Mouse (Mus musculus): ENCODE measurements around the gene Msmo1. TPM values are rescaled to one million over a fixed set of nuclear protein-coding genes. Genes with fewer than 3 reads are reported as not detected.
A peak's percentile ranks its signal among the peaks of the same experiment; 100 is the strongest.

The Msmo1 gene
- polyA plus RNA-seq (2014; fragmentation: Nextera tagmentation; extraction: Ambion mirVana), result 91.6 and 116 TPM in 2 replicates

DNA sequence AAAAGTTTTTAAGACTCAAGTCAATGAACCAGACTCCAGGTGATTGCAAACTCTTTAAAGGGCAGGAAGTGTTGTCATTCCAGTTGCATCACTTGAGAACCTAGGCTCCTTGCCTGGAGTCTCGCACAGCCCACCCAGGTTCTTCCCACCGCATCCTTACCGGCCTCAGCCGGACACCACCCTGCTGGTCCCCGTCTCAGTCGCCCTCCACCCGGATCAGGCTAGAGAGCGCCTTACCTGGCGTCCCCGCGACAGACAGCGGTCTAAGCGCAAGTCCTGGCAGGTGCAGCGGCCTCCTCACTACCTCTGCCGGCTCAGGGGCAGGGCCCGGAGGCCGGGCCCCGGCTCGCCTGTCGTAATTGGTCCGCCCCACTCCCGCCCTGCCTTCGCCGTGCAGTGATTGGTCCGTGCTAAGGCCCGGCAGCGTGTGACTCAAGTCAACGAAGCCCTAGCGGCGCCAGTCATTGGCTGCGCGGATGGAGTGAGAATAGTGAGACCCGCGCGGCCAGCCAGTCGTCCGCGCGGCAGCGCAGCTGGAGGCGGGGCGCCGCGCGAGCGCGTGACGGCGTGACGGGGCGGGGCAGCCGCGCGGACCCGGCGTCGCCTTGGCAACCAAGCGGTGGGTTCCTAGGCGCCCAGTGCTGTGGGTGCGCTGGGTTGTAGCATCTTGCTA is at the start of gene Msmo1:
TSS of gene Msmo1 (minus strand) at position 522 of the 673 bp plus-strand sequence.
- no peak within 1 kb of the TSS; the same call in 1 of the 2 replicates for H3K27ac ChIP-seq (ENCODE audit: low read depth, low read length)
- no peaks in the 10 kb centered on the region for H3K9me3 ChIP-seq (ENCODE audit: control insufficient read depth, low read length)
- WGBS, result under 1% methylated on average over 60 of the region's 60 CpGs

DNA sequence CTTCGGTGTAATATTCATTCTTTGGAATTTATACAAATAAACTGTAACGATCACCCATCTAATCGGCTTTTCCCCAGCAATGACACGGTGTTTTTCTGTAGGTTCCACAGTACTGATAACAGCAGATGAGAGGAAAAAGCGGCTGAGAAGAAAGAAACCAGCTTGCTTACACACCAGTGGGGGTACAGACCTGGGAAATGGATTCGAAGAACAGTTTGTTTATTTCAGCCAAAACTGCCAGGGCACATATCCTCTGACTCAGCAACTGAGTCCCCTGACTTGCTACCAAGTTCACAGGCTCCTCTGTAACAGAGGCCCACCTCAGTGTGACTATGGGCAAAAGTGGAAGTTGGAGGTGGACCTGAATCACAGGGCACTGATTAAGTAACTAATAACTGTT is 48.4 kb upstream of the Msmo1 start:
- Histone ChIP-seq H3K4me3 (ENCODE audit: low read length) (no peak overlapping the region), H3K36me3 (ENCODE audit: control insufficient read depth, insufficient read depth, low read length) (0 out of 2 replicates have a peak, but pooled peaks cover 2% of the 10 kb centered on the region), H3K9ac (ENCODE audit: low read depth, low read length) (no peak overlapping the region), H3K27ac (ENCODE audit: low read depth, low read length) (no peak overlapping the region), H3K4me1 (ENCODE audit: control insufficient read depth, insufficient read depth, low read length) (no peaks in the 10 kb centered on the region), H3K9me3 (ENCODE audit: control insufficient read depth, low read length) (no peaks in the 10 kb centered on the region), H3K27me3 (ENCODE audit: control insufficient read depth, insufficient read depth, low read length) (no peaks in the 10 kb centered on the region), H3K4me2 (replicated peaks; ENCODE audit: low read depth, low read length) (no peak overlapping the region)
- 92% methylated on average over 6 of the region's 6 CpGs for WGBS
- ATAC-seq (ENCODE audit: low FRiP score, low TSS enrichment), result no peak

More for the DNA sequence above, at the start of gene Msmo1:
- ATAC-seq (ENCODE audit: low FRiP score, low TSS enrichment), result peak; percentile 100
- peak within 1 kb of the TSS; percentile 63 for H3K9ac ChIP-seq (ENCODE audit: low read depth, low read length)
- peaks cover 15% of the 10 kb centered on the region for H3K36me3 ChIP-seq (ENCODE audit: control insufficient read depth, insufficient read depth, low read length)
- no peaks in the 10 kb centered on the region for H3K27me3 ChIP-seq (ENCODE audit: control insufficient read depth, insufficient read depth, low read length)
- H3K4me3 ChIP-seq (ENCODE audit: low read length), result peak within 1 kb of the TSS; percentile 81
- peaks cover 10% of the 10 kb centered on the region; the same call in 1 of the 2 replicates for H3K4me1 ChIP-seq (ENCODE audit: control insufficient read depth, insufficient read depth, low read length)
- peak within 1 kb of the TSS; percentile 76 for H3K4me2 ChIP-seq (replicated peaks; ENCODE audit: low read depth, low read length)

DNA sequence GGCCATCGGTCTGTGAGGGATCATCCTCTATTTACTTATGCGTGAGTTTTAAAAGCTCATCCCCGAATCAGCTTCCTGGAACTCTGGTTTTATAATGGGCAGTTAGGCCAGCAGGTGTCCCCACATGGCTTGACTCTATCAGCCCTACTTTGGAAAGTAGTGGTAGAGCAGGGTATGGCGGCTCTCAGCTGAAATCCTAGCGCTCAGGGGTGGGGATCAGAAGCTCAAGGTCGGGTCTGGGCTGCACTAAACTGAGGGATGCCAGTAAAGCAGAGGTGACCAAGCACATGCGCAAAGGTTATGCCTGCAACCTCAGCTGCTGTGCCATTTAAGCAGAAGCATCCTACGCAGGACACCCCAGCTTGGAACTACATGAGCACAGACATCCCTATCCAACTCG is 44.3 kb upstream of the Msmo1 start:
- no peaks in the 10 kb centered on the region for H3K27me3 ChIP-seq (ENCODE audit: control insufficient read depth, insufficient read depth, low read length)
- H3K36me3 ChIP-seq (ENCODE audit: control insufficient read depth, insufficient read depth, low read length), result 0 out of 2 replicates have a peak, but pooled peaks cover 2% of the 10 kb centered on the region
- H3K4me3 ChIP-seq (ENCODE audit: low read length), result no peak overlapping the region
- H3K4me1 ChIP-seq (ENCODE audit: control insufficient read depth, insufficient read depth, low read length), result no peaks in the 10 kb centered on the region
- H3K9ac ChIP-seq (ENCODE audit: low read depth, low read length), result no peak overlapping the region
- H3K9me3 ChIP-seq (ENCODE audit: control insufficient read depth, low read length), result no peaks in the 10 kb centered on the region
- no peak overlapping the region for H3K27ac ChIP-seq (ENCODE audit: low read depth, low read length)
- WGBS, result 69% methylated on average over 9 of the region's 9 CpGs
- H3K4me2 ChIP-seq (replicated peaks; ENCODE audit: low read depth, low read length), result no peak overlapping the region
- ATAC-seq (ENCODE audit: low FRiP score, low TSS enrichment), result no peak

DNA sequence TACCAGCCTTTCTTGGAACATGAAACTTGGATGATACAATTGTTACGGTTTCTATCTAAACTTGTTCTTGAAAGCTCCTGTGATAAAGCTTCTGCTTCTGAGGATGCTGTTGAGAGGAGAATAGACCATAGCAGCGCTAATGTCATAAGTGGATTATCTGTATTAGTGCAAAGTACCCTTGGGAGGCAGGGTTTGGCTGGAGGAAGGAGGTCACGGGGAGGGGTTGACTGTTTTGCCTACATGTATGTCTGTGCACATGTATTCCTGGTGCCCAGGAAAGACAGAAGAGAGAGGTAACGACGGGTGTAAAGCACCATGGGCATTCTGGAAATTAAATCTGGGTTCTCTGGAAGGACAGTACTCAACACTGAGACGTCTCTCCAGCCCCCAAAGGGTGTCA is 40.5 kb upstream of the Msmo1 start:
- no peaks in the 10 kb centered on the region for H3K4me1 ChIP-seq (ENCODE audit: control insufficient read depth, insufficient read depth, low read length)
- H3K27ac ChIP-seq (ENCODE audit: low read depth, low read length), result no peak overlapping the region
- no peak overlapping the region for H3K9ac ChIP-seq (ENCODE audit: low read depth, low read length)
- 91% methylated on average over 6 of the region's 6 CpGs for WGBS
- no peak for ATAC-seq (ENCODE audit: low FRiP score, low TSS enrichment)
- no peak overlapping the region for H3K4me2 ChIP-seq (replicated peaks; ENCODE audit: low read depth, low read length)
- no peaks in the 10 kb centered on the region for H3K36me3 ChIP-seq (ENCODE audit: control insufficient read depth, insufficient read depth, low read length)
- H3K9me3 ChIP-seq (ENCODE audit: control insufficient read depth, low read length), result no peaks in the 10 kb centered on the region
- no peaks in the 10 kb centered on the region for H3K27me3 ChIP-seq (ENCODE audit: control insufficient read depth, insufficient read depth, low read length)
- no peak overlapping the region for H3K4me3 ChIP-seq (ENCODE audit: low read length)

DNA sequence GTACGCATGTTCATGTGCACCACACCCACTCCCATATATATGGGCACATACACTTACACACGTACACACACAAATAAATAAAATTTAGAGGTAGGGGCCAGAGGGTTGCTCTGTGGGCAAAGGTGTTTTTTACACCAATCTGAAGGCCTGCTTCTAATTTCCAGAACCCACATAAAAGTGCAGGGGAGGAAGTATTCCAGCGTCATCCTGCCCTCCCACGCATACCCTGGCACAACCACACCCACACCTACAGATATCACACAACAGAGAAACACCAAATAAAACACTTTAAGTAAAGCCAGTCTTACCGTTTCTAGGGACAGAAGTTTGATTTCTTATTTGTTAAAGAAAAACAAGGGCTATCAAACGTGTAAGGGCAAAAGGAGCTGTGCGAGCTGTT is 37.2 kb upstream of the Msmo1 start:
- 72% methylated on average over 7 of the region's 7 CpGs for WGBS
- ATAC-seq (ENCODE audit: low FRiP score, low TSS enrichment), result no peak
- no peaks in the 10 kb centered on the region for H3K27me3 ChIP-seq (ENCODE audit: control insufficient read depth, insufficient read depth, low read length)
- no peak overlapping the region for H3K4me2 ChIP-seq (replicated peaks; ENCODE audit: low read depth, low read length)
- no peaks in the 10 kb centered on the region for H3K4me1 ChIP-seq (ENCODE audit: control insufficient read depth, insufficient read depth, low read length)
- H3K4me3 ChIP-seq (ENCODE audit: low read length), result no peak overlapping the region
- no peak overlapping the region for H3K9ac ChIP-seq (ENCODE audit: low read depth, low read length)
- no peak overlapping the region for H3K27ac ChIP-seq (ENCODE audit: low read depth, low read length)
- H3K36me3 ChIP-seq (ENCODE audit: control insufficient read depth, insufficient read depth, low read length), result no peaks in the 10 kb centered on the region
- no peaks in the 10 kb centered on the region for H3K9me3 ChIP-seq (ENCODE audit: control insufficient read depth, low read length)

DNA sequence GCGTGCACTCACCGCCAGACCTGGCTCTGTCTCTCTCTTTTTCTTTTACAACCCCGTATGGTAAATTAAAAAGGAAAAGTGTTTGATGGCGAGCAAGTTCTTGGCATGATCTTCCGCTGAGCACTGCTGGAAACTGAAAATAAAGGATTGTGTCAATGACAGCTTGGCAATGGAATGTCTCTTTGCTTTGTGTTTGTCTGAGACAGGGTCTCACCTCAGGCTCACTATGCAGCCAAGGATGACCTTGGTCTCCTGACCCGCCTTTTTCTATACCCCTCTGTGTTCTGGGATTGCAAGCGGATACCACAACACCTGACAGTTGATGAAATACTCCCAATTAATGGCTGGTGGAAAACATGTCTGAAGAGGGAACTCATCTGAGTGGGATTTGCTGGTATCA is 36.0 kb upstream of the Msmo1 start:
- H3K36me3 ChIP-seq (ENCODE audit: control insufficient read depth, insufficient read depth, low read length), result no peaks in the 10 kb centered on the region
- no peaks in the 10 kb centered on the region for H3K4me1 ChIP-seq (ENCODE audit: control insufficient read depth, insufficient read depth, low read length)
- WGBS, result 85% methylated on average over 7 of the region's 7 CpGs
- no peak overlapping the region for H3K9ac ChIP-seq (ENCODE audit: low read depth, low read length)
- no peak overlapping the region for H3K4me3 ChIP-seq (ENCODE audit: low read length)
- no peak overlapping the region for H3K4me2 ChIP-seq (replicated peaks; ENCODE audit: low read depth, low read length)
- no peak for ATAC-seq (ENCODE audit: low FRiP score, low TSS enrichment)
- no peaks in the 10 kb centered on the region for H3K27me3 ChIP-seq (ENCODE audit: control insufficient read depth, insufficient read depth, low read length)
- no peaks in the 10 kb centered on the region for H3K9me3 ChIP-seq (ENCODE audit: control insufficient read depth, low read length)
- no peak overlapping the region for H3K27ac ChIP-seq (ENCODE audit: low read depth, low read length)

DNA sequence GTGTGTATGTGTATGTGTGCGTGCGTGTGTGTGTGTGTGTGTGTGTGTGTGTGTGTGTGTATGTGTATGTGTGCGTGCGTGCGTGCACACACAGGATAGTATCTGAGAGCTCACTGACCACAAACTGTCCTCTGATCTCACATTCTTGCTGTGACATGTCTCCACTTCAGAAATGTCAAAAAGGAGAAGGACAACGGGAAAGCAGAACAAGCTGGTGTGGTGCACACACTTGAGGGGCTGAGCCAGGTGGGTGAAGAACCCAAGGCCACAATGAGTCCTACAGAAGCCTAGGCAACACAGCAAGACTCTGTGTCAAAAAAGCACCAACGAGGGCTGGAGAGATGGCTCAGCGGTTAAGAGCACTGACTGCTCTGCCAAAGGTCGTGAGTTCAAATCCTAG is 35.1 kb upstream of the Msmo1 start:
- Histone ChIP-seq H3K27me3 (ENCODE audit: control insufficient read depth, insufficient read depth, low read length) (no peaks in the 10 kb centered on the region), H3K4me1 (ENCODE audit: control insufficient read depth, insufficient read depth, low read length) (no peaks in the 10 kb centered on the region), H3K36me3 (ENCODE audit: control insufficient read depth, insufficient read depth, low read length) (no peaks in the 10 kb centered on the region), H3K9ac (ENCODE audit: low read depth, low read length) (no peak overlapping the region), H3K4me3 (ENCODE audit: low read length) (no peak overlapping the region), H3K4me2 (replicated peaks; ENCODE audit: low read depth, low read length) (no peak overlapping the region), H3K27ac (ENCODE audit: low read depth, low read length) (no peak overlapping the region), H3K9me3 (ENCODE audit: control insufficient read depth, low read length) (no peaks in the 10 kb centered on the region)
- no peak for ATAC-seq (ENCODE audit: low FRiP score, low TSS enrichment)
- 84% methylated on average over 7 of the region's 9 CpGs for WGBS

DNA sequence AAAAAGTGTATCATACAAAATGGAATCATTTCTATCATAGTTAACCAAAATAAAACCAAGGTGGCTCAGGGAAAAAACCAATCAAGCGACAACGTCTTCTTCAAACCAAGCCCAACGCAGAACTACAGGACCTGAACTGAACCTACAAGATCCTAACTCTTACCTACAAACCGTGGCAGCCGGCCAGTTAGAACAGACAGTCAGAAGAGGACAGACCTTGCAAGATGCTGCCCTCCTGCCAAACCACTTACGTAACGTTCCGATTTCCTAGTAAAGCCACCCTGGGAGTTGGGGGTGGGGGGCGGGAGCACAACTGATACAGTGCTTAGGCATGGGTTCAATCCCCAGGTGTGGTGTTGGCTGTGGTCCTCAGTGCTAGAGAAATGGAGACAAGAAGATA is 33.5 kb upstream of the Msmo1 start:
- Histone ChIP-seq H3K27ac (ENCODE audit: low read depth, low read length) (no peak overlapping the region), H3K9me3 (ENCODE audit: control insufficient read depth, low read length) (no peaks in the 10 kb centered on the region), H3K9ac (ENCODE audit: low read depth, low read length) (no peak overlapping the region), H3K36me3 (ENCODE audit: control insufficient read depth, insufficient read depth, low read length) (no peaks in the 10 kb centered on the region), H3K4me2 (replicated peaks; ENCODE audit: low read depth, low read length) (no peak overlapping the region), H3K4me3 (ENCODE audit: low read length) (no peak overlapping the region), H3K27me3 (ENCODE audit: control insufficient read depth, insufficient read depth, low read length) (no peaks in the 10 kb centered on the region), H3K4me1 (ENCODE audit: control insufficient read depth, insufficient read depth, low read length) (no peaks in the 10 kb centered on the region)
- WGBS, result 95% methylated on average over 9 of the region's 9 CpGs
- no peak for ATAC-seq (ENCODE audit: low FRiP score, low TSS enrichment)

DNA sequence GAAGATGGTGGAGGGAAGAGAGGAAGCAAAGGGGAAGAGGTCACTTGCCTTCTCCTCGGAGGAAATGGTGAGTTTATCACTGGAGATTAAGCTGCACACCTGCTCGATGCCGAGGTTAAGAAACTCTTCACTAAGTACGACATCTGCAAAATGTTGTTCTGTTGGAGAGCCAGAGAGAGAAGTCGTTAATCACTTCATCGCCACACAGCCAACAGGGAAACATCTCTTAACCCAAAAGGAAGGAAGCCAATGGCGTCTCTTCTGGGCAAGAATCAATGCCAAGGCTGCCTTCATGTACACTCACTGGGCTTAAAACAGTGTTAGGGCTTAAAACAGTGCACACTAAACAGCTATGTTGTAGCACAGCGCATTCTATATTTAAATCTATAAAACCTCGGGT is 30.5 kb upstream of the Msmo1 start:
- Histone ChIP-seq H3K4me2 (replicated peaks; ENCODE audit: low read depth, low read length) (no peak overlapping the region), H3K4me3 (ENCODE audit: low read length) (no peak overlapping the region), H3K27ac (ENCODE audit: low read depth, low read length) (no peak overlapping the region), H3K9me3 (ENCODE audit: control insufficient read depth, low read length) (no peaks in the 10 kb centered on the region), H3K36me3 (ENCODE audit: control insufficient read depth, insufficient read depth, low read length) (peaks cover 5% of the 10 kb centered on the region; the same call in 1 of the 2 replicates), H3K27me3 (ENCODE audit: control insufficient read depth, insufficient read depth, low read length) (no peaks in the 10 kb centered on the region), H3K4me1 (ENCODE audit: control insufficient read depth, insufficient read depth, low read length) (no peaks in the 10 kb centered on the region), H3K9ac (ENCODE audit: low read depth, low read length) (no peak overlapping the region)
- no peak for ATAC-seq (ENCODE audit: low FRiP score, low TSS enrichment)
- WGBS, result 64% methylated on average over 9 of the region's 9 CpGs

Measured in kidney, embryonic 14.5 days (tissue).